Mouse (Mus musculus): Measurements from ENCODE around the gene Serpina16. TPM values are rescaled to one million over a fixed set of nuclear protein-coding genes. Genes with fewer than 3 reads are reported as not detected.
"Not testable (repeated sequence)": the region's sequence is repeated elsewhere in the genome, so short reads cannot be mapped to it uniquely, and the experiment has no call there.

Gene Serpina16
- polyA plus RNA-seq, 1 experiment from 2014 or later: not detected

GRCm38 (mm10) chr12:103681169-103681568, 5.2 kb upstream of the Serpina16 start:
- Histone ChIP-seq H3K27me3 (no peaks in the 10 kb centered on the region), H3K4me2 (replicated peaks) (no peak overlapping the region), H3K27ac (replicated peaks) (no peak overlapping the region), H3K4me3 (no peak overlapping the region), H3K9me3 (no peaks in the 10 kb centered on the region), H3K36me3 (no peaks in the 10 kb centered on the region), H3K4me1 (no peaks in the 10 kb centered on the region), H3K9ac (replicated peaks) (no peak overlapping the region)
- no peak for ATAC-seq (replicated peaks)
- WGBS: 68% methylated on average over 2 of the region's 2 CpGs

GRCm38 (mm10) chr12:103679853-103680252, 3.9 kb upstream of the Serpina16 start:
- not testable (repeated sequence) for H3K9me3 ChIP-seq
- WGBS: 92% methylated on average over 1 of the region's 1 CpGs

GRCm38 (mm10) chr12:103673179-103673578, 2.8 kb downstream of the Serpina16 start:
- Histone ChIP-seq H3K4me3 (no peak overlapping the region), H3K27me3 (no peaks in the 10 kb centered on the region), H3K9ac (replicated peaks) (no peak overlapping the region), H3K4me2 (replicated peaks) (no peak overlapping the region), H3K36me3 (no peaks in the 10 kb centered on the region), H3K4me1 (no peaks in the 10 kb centered on the region), H3K9me3 (no peaks in the 10 kb centered on the region), H3K27ac (replicated peaks) (no peak overlapping the region)
- WGBS: 92% methylated on average over 2 of the region's 2 CpGs
- ATAC-seq (replicated peaks): no peak

More at GRCm38 (mm10) chr12:103679853-103680252, 3.9 kb upstream of the Serpina16 start:
- not testable (repeated sequence) for H3K4me2 ChIP-seq (replicated peaks); ATAC-seq (replicated peaks); H3K27me3 ChIP-seq; H3K36me3 ChIP-seq; H3K4me3 ChIP-seq; H3K9ac ChIP-seq (replicated peaks); H3K27ac ChIP-seq (replicated peaks); H3K4me1 ChIP-seq

- no peaks in the 10 kb centered on the region for H3K4me1 ChIP-seq
- no peaks in the 10 kb centered on the region for H3K27me3 ChIP-seq
- no peak overlapping the region for H3K4me3 ChIP-seq
- H3K27ac ChIP-seq (replicated peaks): no peak overlapping the region
- H3K9me3 ChIP-seq: no peaks in the 10 kb centered on the region
- H3K4me2 ChIP-seq (replicated peaks): no peak overlapping the region
- H3K36me3 ChIP-seq: no peaks in the 10 kb centered on the region
- ATAC-seq (replicated peaks): no peak
- no peak overlapping the region for H3K9ac ChIP-seq (replicated peaks)
- WGBS: 76% methylated on average over 3 of the region's 3 CpGs
Observed at GRCm38 (mm10) chr12:103671483-103671882, 4.5 kb downstream of the Serpina16 start.

- H3K9ac ChIP-seq (replicated peaks): no peak overlapping the region
- 81% methylated on average over 2 of the region's 2 CpGs for WGBS
- ATAC-seq (replicated peaks): no peak
Observed at GRCm38 (mm10) chr12:103670964-103671363, 5.0 kb downstream of the Serpina16 start.

GRCm38 (mm10) chr12:103670344-103670743, 5.6 kb downstream of the Serpina16 start:
- Histone ChIP-seq H3K4me3 (no peak overlapping the region), H3K4me1 (no peaks in the 10 kb centered on the region), H3K27me3 (no peaks in the 10 kb centered on the region), H3K36me3 (no peaks in the 10 kb centered on the region), H3K4me2 (replicated peaks) (no peak overlapping the region), H3K9me3 (no peaks in the 10 kb centered on the region), H3K9ac (replicated peaks) (no peak overlapping the region), H3K27ac (replicated peaks) (no peak overlapping the region)
- WGBS: 71% methylated on average over 5 of the region's 5 CpGs
- ATAC-seq (replicated peaks): no peak

More at GRCm38 (mm10) chr12:103670964-103671363, 5.0 kb downstream of the Serpina16 start:
- H3K27ac ChIP-seq (replicated peaks): no peak overlapping the region
- H3K4me3 ChIP-seq: no peak overlapping the region
- H3K27me3 ChIP-seq: no peaks in the 10 kb centered on the region
- no peak overlapping the region for H3K4me2 ChIP-seq (replicated peaks)
- no peaks in the 10 kb centered on the region for H3K4me1 ChIP-seq
- no peaks in the 10 kb centered on the region for H3K36me3 ChIP-seq
- no peaks in the 10 kb centered on the region for H3K9me3 ChIP-seq

GRCm38 (mm10) chr12:103665286-103665685, 10.7 kb downstream of the Serpina16 start:
- ATAC-seq (replicated peaks): no peak
- Histone ChIP-seq H3K4me3 (no peak overlapping the region), H3K27me3 (no peaks in the 10 kb centered on the region), H3K4me1 (no peaks in the 10 kb centered on the region), H3K9ac (replicated peaks) (no peak overlapping the region), H3K4me2 (replicated peaks) (no peak overlapping the region), H3K27ac (replicated peaks) (no peak overlapping the region), H3K36me3 (no peaks in the 10 kb centered on the region), H3K9me3 (no peaks in the 10 kb centered on the region)
- WGBS: 93% methylated on average over 3 of the region's 3 CpGs

GRCm38 (mm10) chr12:103662053-103662452, 13.9 kb downstream of the Serpina16 start:
- H3K36me3 ChIP-seq; H3K27me3 ChIP-seq; ATAC-seq (replicated peaks); H3K9me3 ChIP-seq; H3K9ac ChIP-seq (replicated peaks); H3K27ac ChIP-seq (replicated peaks); H3K4me1 ChIP-seq; H3K4me2 ChIP-seq (replicated peaks); H3K4me3 ChIP-seq: not testable (repeated sequence)

GRCm38 (mm10) chr12:103660076-103660475, 15.9 kb downstream of the Serpina16 start:
- Histone ChIP-seq H3K4me2 (replicated peaks) (no peak overlapping the region), H3K27ac (replicated peaks) (no peak overlapping the region), H3K4me3 (no peak overlapping the region), H3K36me3 (no peaks in the 10 kb centered on the region), H3K9me3 (no peaks in the 10 kb centered on the region), H3K9ac (replicated peaks) (no peak overlapping the region), H3K27me3 (no peaks in the 10 kb centered on the region), H3K4me1 (no peaks in the 10 kb centered on the region)
- no peak for ATAC-seq (replicated peaks)
- 91% methylated on average over 5 of the region's 5 CpGs for WGBS

GRCm38 (mm10) chr12:103659171-103659570, 16.8 kb downstream of the Serpina16 start:
- Histone ChIP-seq H3K4me2 (replicated peaks) (no peak overlapping the region), H3K4me3 (no peak overlapping the region), H3K9ac (replicated peaks) (no peak overlapping the region), H3K4me1 (no peaks in the 10 kb centered on the region), H3K27me3 (no peaks in the 10 kb centered on the region), H3K36me3 (no peaks in the 10 kb centered on the region), H3K27ac (replicated peaks) (no peak overlapping the region), H3K9me3 (no peaks in the 10 kb centered on the region)
- ATAC-seq (replicated peaks): no peak
- 83% methylated on average over 2 of the region's 2 CpGs for WGBS

GRCm38 (mm10) chr12:103657991-103658390, 17.9 kb downstream of the Serpina16 start:
- H3K9ac ChIP-seq (replicated peaks): no peak overlapping the region
- no peak overlapping the region for H3K27ac ChIP-seq (replicated peaks)
- no peak for ATAC-seq (replicated peaks)
- no peaks in the 10 kb centered on the region for H3K27me3 ChIP-seq
- H3K4me1 ChIP-seq: no peaks in the 10 kb centered on the region
- H3K4me3 ChIP-seq: no peak overlapping the region
- no peaks in the 10 kb centered on the region for H3K36me3 ChIP-seq
- H3K9me3 ChIP-seq: no peaks in the 10 kb centered on the region
- H3K4me2 ChIP-seq (replicated peaks): no peak overlapping the region
- 83% methylated on average over 10 of the region's 10 CpGs for WGBS

- WGBS: 83% methylated on average over 9 of the region's 9 CpGs
- Histone ChIP-seq H3K4me1 (no peaks in the 10 kb centered on the region), H3K9ac (replicated peaks) (no peak within 1 kb of the TSS), H3K4me3 (no peak within 1 kb of the TSS), H3K27ac (replicated peaks) (no peak within 1 kb of the TSS), H3K27me3 (no peaks in the 10 kb centered on the region), H3K36me3 (no peaks in the 10 kb centered on the region), H3K4me2 (replicated peaks) (no peak within 1 kb of the TSS), H3K9me3 (no peaks in the 10 kb centered on the region)
- no peak for ATAC-seq (replicated peaks)
Observed at GRCm38 (mm10) chr12:103656848-103657626, 18.9 kb downstream of the Serpina16 start, which contains the start of gene Serpina6. Gene Serpina6, minus strand, starts transcription at chr12:103657212.
